In genomic region chr1:190088929-190089328, GRCm38 (mm10) we compare ENCODE assay signal across 23 mouse cellular contexts.
"Had no signal": no experiment of that assay in that cellular context is flagged by ENCODE, and none has a peak within 500 bp of the region (broad histone marks: within the 10 kb centered on the region; RNA-seq: fewer than 3 reads in every experiment).

No protein-coding gene starts in this region.

- H3K9me3 ChIP-seq: hindbrain, embryonic 10.5 days; hindbrain, embryonic 12.5 days; intestine, embryonic 15.5 days; limb, embryonic 10.5 days; limb, embryonic 12.5 days; liver, embryonic 13.5 days; liver, embryonic 15.5 days had no signal

- H3K9ac ChIP-seq: hindbrain, embryonic 12.5 days; hindbrain, embryonic 14.5 days; intestine, embryonic 15.5 days; limb, embryonic 12.5 days; liver, embryonic 13.5 days; liver, embryonic 15.5 days; liver, postnatal 0 days had no signal

- H3K4me1 ChIP-seq: hindbrain, embryonic 10.5 days; hindbrain, embryonic 12.5 days; intestine, embryonic 15.5 days; limb, embryonic 12.5 days; liver, embryonic 13.5 days; liver, embryonic 15.5 days had no signal

- H3K27ac ChIP-seq: gastrocnemius, adult 2 months; hindbrain, embryonic 10.5 days; hindbrain, embryonic 12.5 days; hindbrain, embryonic 14.5 days; intestine, embryonic 15.5 days; layer of hippocampus, adult 2 months; left cerebral cortex, adult 2 months; limb, embryonic 10.5 days; limb, embryonic 12.5 days; liver, embryonic 13.5 days; liver, embryonic 15.5 days had no signal

- H3K4me3 ChIP-seq: gastrocnemius, adult 2 months; hindbrain, embryonic 10.5 days; hindbrain, embryonic 12.5 days; intestine, embryonic 15.5 days; layer of hippocampus, adult 2 months; left cerebral cortex, adult 2 months; limb, embryonic 10.5 days; limb, embryonic 12.5 days; liver, embryonic 13.5 days; liver, embryonic 15.5 days had no signal

- ATAC-seq: forebrain, embryonic 16.5 days; hindbrain, embryonic 16.5 days; inflammation-experienced regulatory T-cells, adult 6 months; intestine, embryonic 15.5 days; intestine, postnatal 0 days; liver, postnatal 0 days had no signal

- H3K27me3 ChIP-seq: hindbrain, embryonic 12.5 days; intestine, embryonic 15.5 days; liver, embryonic 13.5 days; liver, embryonic 15.5 days had no signal

- DNase-seq: gastrocnemius, adult 2 months; gastrocnemius, postnatal 10 days; gastrocnemius, postnatal 25 days; kidney, adult 18-20 months; kidney, adult 8-10 months; liver; liver, embryonic 13.5 days; liver, postnatal 0 days; lung, adult 2 months had no signal

- H3K4me2 ChIP-seq: hindbrain, embryonic 12.5 days; hindbrain, embryonic 14.5 days; intestine, embryonic 15.5 days; limb, embryonic 12.5 days; liver, embryonic 11.5 days; liver, embryonic 13.5 days; liver, embryonic 15.5 days had no signal

- H3K36me3 ChIP-seq: hindbrain, embryonic 10.5 days; hindbrain, embryonic 12.5 days; intestine, embryonic 15.5 days; limb, embryonic 10.5 days; limb, embryonic 12.5 days; liver, embryonic 13.5 days; liver, embryonic 15.5 days had no signal
